Mouse (Mus musculus) liver, postnatal 0 days (tissue): ENCODE data around the gene Jak1. TPM values are rescaled to one million over a fixed set of nuclear protein-coding genes. Genes with fewer than 3 reads are reported as not detected.

Source experiments
- ATAC-seq: fragments of 200-750 bp; cut with Nextera tagmentation; 2 replicates; pipeline ENCODE4 v1.8.0; 2017; ENCODE audit warnings: mild to moderate bottlenecking, moderate library complexity
- DNase-seq: peaks from one replicate; pipeline ENCODE4 v3.0.0-alpha.2; 2016
- H3K27ac ChIP-seq: fragments of 300-500 bp; sonication (generic); 2 replicates; pipeline ENCODE4 v1.5.1; 2014; ENCODE audit warnings: antibody characterized with exemption, moderate library complexity, mild to moderate bottlenecking, low read depth
- H3K27me3 ChIP-seq: fragments of 300-500 bp; sonication (generic); 2 replicates; pipeline ENCODE4 v1.6.1; 2014; ENCODE audit warnings: low read length, control low read depth, mixed read lengths; ENCODE audit not compliant: insufficient read depth
- H3K36me3 ChIP-seq: fragments of 300-500 bp; sonication (generic); replicated peaks from 2 replicates; pipeline ENCODE4 v1.6.1; 2014; ENCODE audit warnings: mild to moderate bottlenecking, control low read depth, low read length, moderate library complexity, mixed read lengths; ENCODE audit not compliant: insufficient read depth
- H3K4me1 ChIP-seq: fragments of 300-500 bp; sonication (generic); 2 replicates; pipeline ENCODE4 v1.6.1; 2014; ENCODE audit warnings: antibody characterized with exemption, mild to moderate bottlenecking, control low read depth; ENCODE audit not compliant: insufficient read depth
- H3K4me2 ChIP-seq: fragments of 300-500 bp; sonication (generic); 2 replicates; pipeline ENCODE4 v1.6.1; 2014; ENCODE audit warnings: low read depth, mild to moderate bottlenecking, low read length, moderate library complexity, mixed read lengths
- H3K4me3 ChIP-seq: fragments of 300-500 bp; sonication (generic); 2 replicates; pipeline ENCODE4 v1.5.1; 2014; ENCODE audit warnings: low read depth, low read length
- H3K9ac ChIP-seq: fragments of 300-500 bp; sonication (generic); replicated peaks from 2 replicates; pipeline ENCODE4 v1.6.1; 2014; ENCODE audit warnings: mild to moderate bottlenecking, moderate library complexity
- H3K9me3 ChIP-seq: fragments of 300-500 bp; sonication (generic); 2 replicates; pipeline ENCODE4 v1.6.1; 2016; ENCODE audit warnings: mild to moderate bottlenecking, control low read depth, low read length, mixed read lengths
- CTCF ChIP-seq: sonication (generic); IDR thresholded peaks from 2 replicates; pipeline ENCODE4 v1.5.1; 2016; ENCODE audit warnings: antibody characterized with exemption, low read depth
- EP300 ChIP-seq: IDR thresholded peaks from 2 replicates; pipeline ENCODE4 v1.6.1; 2016; ENCODE audit warnings: antibody characterized with exemption, low read depth, mild to moderate bottlenecking
- WGBS: fragments of 180-500 bp; shearing (Covaris S2); extraction: QIAGEN DNeasy Blood & Tissue Kit; methylation state at CpG from one replicate; pipeline ENCODE4 v1.1.7; 2014; ENCODE audit not compliant: insufficient replicate concordance; 5-methylcytosine and 5-hydroxymethylcytosine counted together
- polyA plus RNA-seq: library from polyadenylated mRNA; unstranded; fragments of >200 nt; fragmentation: Nextera tagmentation; extraction: Ambion mirVana; gene quantifications from 2 replicates; pipeline ENCODE4 v1.2.1, GENCODE M21; 2015

The Jak1 gene
- polyA plus RNA-seq, 1 experiment from 2014 or later = 51.2 TPM

GRCm38 (mm10) chr4:101304114-101304513, 39.0 kb upstream of the Jak1 start:
- Histone ChIP-seq H3K9me3 (no peaks in the 10 kb centered on the region), H3K27ac (no peak overlapping the region), H3K36me3 (no peaks in the 10 kb centered on the region), H3K4me2 (no peak overlapping the region), H3K4me1 (peaks cover 6% of the 10 kb centered on the region; the same call in 1 of the 2 replicates), H3K4me3 (no peak overlapping the region), H3K27me3 (no peaks in the 10 kb centered on the region), H3K9ac (no peak overlapping the region)
- no peak for DNase-seq
- 77% methylated on average over 4 of the region's 4 CpGs for WGBS
- no peak for TF ChIP-seq EP300
- TF ChIP-seq CTCF = no peak
- ATAC-seq = no peak

- no peaks in the 10 kb centered on the region for H3K36me3 ChIP-seq
- H3K4me1 ChIP-seq = peaks cover 22% of the 10 kb centered on the region
- H3K4me2 ChIP-seq = no peak overlapping the region
- ATAC-seq (no peak), DNase-seq (no peak)
- H3K4me3 ChIP-seq = no peak overlapping the region
- 65% methylated on average over 4 of the region's 4 CpGs for WGBS
- no peak overlapping the region for H3K27ac ChIP-seq
- no peaks in the 10 kb centered on the region for H3K27me3 ChIP-seq
- no peaks in the 10 kb centered on the region for H3K9me3 ChIP-seq
- TF ChIP-seq CTCF (no peak), EP300 (no peak)
- no peak overlapping the region; the same call in 1 of the 2 replicates for H3K9ac ChIP-seq
Observed at GRCm38 (mm10) chr4:101300392-101300910, 35.4 kb upstream of the Jak1 start.

DNA sequence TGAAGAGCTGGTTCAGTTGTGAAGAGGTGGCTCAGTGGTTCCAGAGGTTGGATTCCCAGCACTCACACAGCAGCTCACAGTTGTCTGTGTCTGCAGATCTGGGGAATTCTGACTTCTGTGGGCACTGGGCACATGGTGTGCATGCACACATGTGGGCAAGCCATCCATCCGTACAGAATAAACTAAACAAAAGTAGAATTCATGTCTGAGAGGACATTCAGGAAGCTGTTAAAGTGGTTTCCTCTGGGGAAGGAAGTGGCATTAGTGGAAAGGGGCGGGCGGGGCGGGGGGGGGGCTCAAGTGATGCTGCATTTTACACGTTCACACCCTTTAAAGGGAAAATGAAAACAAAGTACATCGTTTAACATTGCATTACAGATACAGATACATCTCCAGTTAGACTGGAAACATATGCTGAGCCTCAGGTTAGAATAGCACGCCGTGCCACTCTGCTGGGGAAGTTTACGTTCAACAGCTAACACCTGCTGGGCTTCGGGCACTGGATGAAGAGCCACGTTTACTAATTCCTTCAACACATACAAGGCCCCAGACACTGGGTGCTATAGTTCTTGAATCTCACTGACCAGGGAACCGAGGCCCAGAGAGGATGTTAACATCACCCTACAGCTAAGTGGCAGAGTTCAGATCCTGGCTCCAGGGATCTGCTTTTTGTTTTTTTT, 33.4 kb upstream of the Jak1 start:
- ATAC-seq (no peak), DNase-seq (no peak)
- Histone ChIP-seq H3K9ac (no peak overlapping the region), H3K4me1 (peaks cover 34% of the 10 kb centered on the region), H3K36me3 (no peaks in the 10 kb centered on the region), H3K4me3 (no peak overlapping the region), H3K27me3 (no peaks in the 10 kb centered on the region; the same call in 1 of the 2 replicates), H3K9me3 (no peaks in the 10 kb centered on the region), H3K4me2 (peak overlapping the region; percentile 4), H3K27ac (no peak overlapping the region)
- TF ChIP-seq CTCF (no peak), EP300 (no peak)
- 38% methylated on average over 12 of the region's 12 CpGs for WGBS

DNA sequence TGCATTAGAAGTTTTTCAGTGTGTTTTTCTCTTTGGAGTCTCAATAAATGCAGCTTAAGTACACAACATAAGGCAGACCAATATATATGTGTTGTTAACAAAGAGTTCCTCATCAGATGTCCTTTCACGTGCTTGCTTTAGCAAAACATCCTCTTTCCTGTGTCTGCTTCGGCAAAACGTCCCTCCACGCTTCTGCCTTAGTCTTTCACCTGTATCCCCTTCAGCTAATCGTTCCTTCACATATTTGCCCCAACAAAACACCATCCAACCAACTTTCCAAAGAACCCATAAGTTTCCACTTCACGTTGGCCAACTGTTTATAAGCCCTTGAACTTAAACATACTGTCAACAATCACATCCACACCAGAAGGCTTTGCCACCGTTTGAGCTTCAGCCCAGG, 31.8 kb upstream of the Jak1 start:
- DNase-seq (no peak), ATAC-seq (no peak)
- no peak for TF ChIP-seq EP300
- no peak for TF ChIP-seq CTCF
- H3K36me3 ChIP-seq = no peaks in the 10 kb centered on the region
- no peaks in the 10 kb centered on the region; the same call in 1 of the 2 replicates for H3K27me3 ChIP-seq
- H3K27ac ChIP-seq = no peak overlapping the region
- no peak overlapping the region for H3K4me3 ChIP-seq
- peaks cover 46% of the 10 kb centered on the region for H3K4me1 ChIP-seq
- WGBS = 33% methylated on average over 7 of the region's 7 CpGs
- H3K9me3 ChIP-seq = no peaks in the 10 kb centered on the region
- H3K9ac ChIP-seq = no peak overlapping the region
- H3K4me2 ChIP-seq = no peak overlapping the region

- ATAC-seq = peak; percentile 42; the same call in 1 of the 2 replicates
- no peak overlapping the region for H3K27ac ChIP-seq
- H3K4me2 ChIP-seq = no peak overlapping the region
- DNase-seq = peak; percentile 58
- H3K27me3 ChIP-seq = no peaks in the 10 kb centered on the region; the same call in 1 of the 2 replicates
- 75% methylated on average over 3 of the region's 3 CpGs for WGBS
- H3K36me3 ChIP-seq = no peaks in the 10 kb centered on the region
- peaks cover 43% of the 10 kb centered on the region for H3K4me1 ChIP-seq
- H3K9me3 ChIP-seq = no peaks in the 10 kb centered on the region
- H3K4me3 ChIP-seq = no peak overlapping the region
- TF ChIP-seq CTCF (no peak), EP300 (no peak)
- H3K9ac ChIP-seq = no peak overlapping the region
Observed at GRCm38 (mm10) chr4:101295788-101296187, 30.7 kb upstream of the Jak1 start.

DNA sequence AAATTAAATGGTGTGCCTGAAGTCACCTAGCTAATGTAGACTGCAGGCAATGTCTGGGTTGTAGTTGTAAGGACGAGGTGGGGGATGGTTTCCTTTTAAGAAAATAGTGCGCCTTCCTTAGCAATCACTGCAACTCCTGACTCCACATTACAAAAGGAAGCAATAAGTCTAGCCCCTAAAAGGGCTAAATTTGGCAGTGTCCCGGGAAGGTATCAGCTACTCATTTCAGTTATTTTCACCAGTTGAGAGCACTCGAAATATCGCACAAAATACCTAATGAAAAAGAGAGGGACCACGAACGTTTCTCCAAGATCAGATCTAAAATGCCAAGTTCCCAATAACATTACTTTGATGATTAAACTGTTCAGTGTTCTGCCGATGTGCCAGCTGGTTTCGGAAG, 28.6 kb upstream of the Jak1 start:
- Histone ChIP-seq H3K36me3 (no peaks in the 10 kb centered on the region), H3K27ac (peak overlapping the region; percentile 95), H3K9ac (peak overlapping the region; percentile 74), H3K4me2 (peak overlapping the region; percentile 91), H3K27me3 (no peaks in the 10 kb centered on the region; the same call in 1 of the 2 replicates), H3K9me3 (no peaks in the 10 kb centered on the region), H3K4me3 (peak overlapping the region; percentile 49), H3K4me1 (peaks cover 43% of the 10 kb centered on the region)
- WGBS = 46% methylated on average over 9 of the region's 9 CpGs
- TF ChIP-seq CTCF = no peak
- no peak for TF ChIP-seq EP300
- ATAC-seq = no peak
- DNase-seq = no peak
